Mouse (Mus musculus) liver, adult (tissue): Measurements from ENCODE around the gene Cbx7.
A peak's percentile ranks its signal among the peaks of the same experiment; 100 is the strongest.

Experiments
- GATA4 ChIP-seq: IDR thresholded peaks from 2 replicates; pipeline ENCODE4 v1.6.1; 2014; ENCODE audit warnings: mild to moderate bottlenecking, low read length; ENCODE audit not compliant: insufficient replicate concordance

The Cbx7 gene

GRCm38 (mm10) chr15:79892995-79893823 is 77.7 kb downstream of the Cbx7 start:
- no peak for TF ChIP-seq GATA4

GRCm38 (mm10) chr15:79892213-79892541 is 78.7 kb downstream of the Cbx7 start:
- TF ChIP-seq GATA4: no peak

- TF ChIP-seq GATA4: no peak
These were observed 79.3 kb downstream of the Cbx7 start, which contains the start of gene Apobec3 for GRCm38 (mm10) chr15:79891436-79892212. TSS of gene Apobec3 (plus strand) at chr15:79891659.

- no peak for TF ChIP-seq GATA4
These were observed 86.1 kb downstream of the Cbx7 start for GRCm38 (mm10) chr15:79884820-79885219.

- TF ChIP-seq GATA4: no peak
These were observed 87.5 kb downstream of the Cbx7 start for GRCm38 (mm10) chr15:79883352-79883822.

GRCm38 (mm10) chr15:79882623-79883267 is 88.2 kb downstream of the Cbx7 start:
- TF ChIP-seq GATA4: no peak

GRCm38 (mm10) chr15:79880477-79880876 is 90.4 kb downstream of the Cbx7 start:
- TF ChIP-seq GATA4: no peak

GRCm38 (mm10) chr15:79879319-79879718 is 91.6 kb downstream of the Cbx7 start:
- TF ChIP-seq GATA4: peak; percentile 54; the same call in 1 of the 2 replicates

- TF ChIP-seq GATA4: no peak
These were observed 92.2 kb downstream of the Cbx7 start for GRCm38 (mm10) chr15:79878725-79879136.

- no peak for TF ChIP-seq GATA4
These were observed 95.5 kb downstream of the Cbx7 start for GRCm38 (mm10) chr15:79875261-79875995.

GRCm38 (mm10) chr15:79873995-79874394 is 96.9 kb downstream of the Cbx7 start:
- TF ChIP-seq GATA4: no peak

- no peak for TF ChIP-seq GATA4
These were observed 97.4 kb downstream of the Cbx7 start for GRCm38 (mm10) chr15:79873545-79873944.

- no peak for TF ChIP-seq GATA4
These were observed 103.5 kb downstream of the Cbx7 start for GRCm38 (mm10) chr15:79867260-79868002.
